Mouse (Mus musculus) spleen, postnatal 14 days (tissue): ENCODE measurements around the gene Ndel1.
"Not testable (repeated sequence)": the region's sequence is repeated elsewhere in the genome, so short reads cannot be mapped to it uniquely, and the experiment has no call there.

Source experiments
- DNase-seq, 2 experiments: peaks; one replicate each; pipeline ENCODE4 v3.0.0; 2021 to 2022; ENCODE audit warnings: low spot score in 2 of 2

Ndel1 gene

DNA sequence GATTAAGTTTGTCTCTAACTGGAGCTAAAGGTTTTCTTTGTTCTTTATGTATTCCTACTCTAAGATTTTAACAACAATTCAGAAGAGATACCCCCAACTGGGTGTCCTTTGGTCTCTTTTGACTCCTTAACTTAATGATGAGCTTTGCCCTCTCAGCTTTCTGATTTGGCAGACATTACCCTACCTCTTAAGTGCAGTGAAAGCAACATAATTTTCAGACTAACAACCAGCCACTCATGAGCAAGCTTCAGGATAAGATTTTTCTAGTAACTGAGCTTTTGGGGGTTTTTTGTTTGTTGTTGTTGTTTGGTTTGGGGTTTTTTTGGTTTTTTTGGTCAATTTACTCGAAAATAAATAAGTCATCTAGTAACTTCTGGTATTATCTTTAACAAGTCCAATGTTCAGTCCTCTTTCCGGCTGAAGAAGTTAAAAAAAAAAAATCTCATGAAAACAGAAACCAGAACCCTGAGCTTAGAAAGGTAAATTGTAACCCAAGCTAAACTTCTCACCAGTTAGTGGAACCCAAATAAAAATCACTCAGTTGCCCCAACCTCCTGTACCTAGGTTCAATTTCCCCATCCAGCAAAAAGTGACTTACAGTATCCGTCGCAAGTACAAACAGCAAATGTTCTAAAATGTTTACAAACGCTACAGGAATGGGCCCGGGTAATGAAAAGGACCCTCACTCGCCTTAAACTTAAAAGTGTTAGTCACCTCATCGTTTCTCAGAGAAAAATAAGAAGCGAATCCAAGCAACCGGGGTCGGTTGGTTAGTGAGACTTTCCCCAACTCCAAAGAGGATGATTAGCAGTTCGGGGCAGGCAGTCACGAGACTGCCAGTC, 19.8 kb downstream of the Ndel1 start:
- no peak for DNase-seq

DNA sequence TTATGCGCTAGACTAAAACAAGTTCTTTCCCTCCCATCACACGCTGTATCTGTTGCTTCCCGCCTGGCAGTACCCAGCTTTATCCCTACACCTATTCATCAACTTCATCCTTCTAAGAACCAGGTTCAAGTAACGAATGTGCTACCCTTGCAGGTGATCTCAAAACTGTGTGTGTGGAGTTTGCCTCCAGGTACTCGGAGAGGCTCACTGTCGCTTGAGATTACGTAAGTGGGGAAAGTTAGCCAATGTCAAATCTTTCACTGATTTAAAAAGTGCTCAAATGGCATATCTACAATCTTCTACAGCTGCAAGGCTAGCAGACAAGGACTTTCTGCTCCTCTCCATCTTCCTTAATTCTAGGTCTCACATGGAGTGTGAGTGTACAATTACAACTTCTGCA, 20.8 kb downstream of the Ndel1 start:
- no peak for DNase-seq

DNA sequence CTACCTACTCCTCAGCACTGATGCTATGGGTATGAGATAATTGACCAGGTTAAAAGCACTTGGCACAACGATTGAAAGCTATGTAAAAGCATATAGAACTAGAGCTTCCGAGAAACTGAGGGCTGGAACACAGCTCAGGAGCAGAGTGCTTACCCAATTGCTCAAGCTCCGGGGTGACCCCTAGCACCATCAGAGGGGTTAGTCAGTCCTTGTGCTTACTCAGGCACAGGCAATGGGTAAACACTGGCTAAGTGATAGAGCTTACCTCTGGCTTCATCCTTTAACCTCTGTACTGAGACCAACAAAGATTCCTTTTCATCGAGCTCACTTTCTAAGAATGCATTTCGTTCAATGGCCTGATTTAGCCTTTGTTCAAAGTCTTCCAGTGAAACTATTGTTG, 32.1 kb downstream of the Ndel1 start:
- no peak for DNase-seq

DNA sequence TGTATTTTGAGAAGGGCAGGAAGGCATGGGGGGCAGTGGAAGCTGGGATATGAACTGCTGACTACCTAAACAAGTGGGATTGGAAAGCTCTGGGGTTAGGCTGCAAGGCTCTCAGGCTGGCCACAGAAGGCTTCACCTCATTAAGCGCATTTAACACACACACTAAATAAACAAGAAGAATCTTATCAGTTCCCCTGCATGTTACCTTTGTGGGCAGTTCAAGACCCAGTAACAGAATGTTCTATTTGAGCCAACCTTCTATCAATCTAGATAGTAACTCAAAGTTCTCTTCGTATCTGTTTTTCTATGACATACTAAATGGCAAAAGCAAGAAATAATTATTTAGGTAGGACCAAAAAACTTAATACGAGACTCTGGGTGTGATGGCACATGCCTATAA, 36.6 kb downstream of the Ndel1 start:
- no peak for DNase-seq

DNA sequence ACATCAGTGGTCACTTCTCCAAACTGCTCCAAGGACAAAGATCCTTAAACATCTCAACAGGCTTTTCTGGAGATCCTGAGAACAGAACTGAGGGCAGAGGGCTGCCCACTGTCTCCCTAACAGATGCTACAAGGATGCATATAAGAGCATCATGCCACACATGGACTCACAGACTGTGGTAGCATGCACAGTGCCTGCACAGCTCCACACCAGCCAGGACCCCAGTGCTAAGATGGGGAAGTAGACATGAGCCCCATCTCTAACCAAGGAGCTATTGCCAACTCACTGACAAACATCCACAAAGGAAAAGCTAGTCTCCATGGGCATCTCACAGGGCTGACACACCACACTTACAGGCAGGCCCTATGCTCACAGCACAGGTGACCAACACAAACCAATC, 38.1 kb downstream of the Ndel1 start:
- DNase-seq, result no peak

DNA sequence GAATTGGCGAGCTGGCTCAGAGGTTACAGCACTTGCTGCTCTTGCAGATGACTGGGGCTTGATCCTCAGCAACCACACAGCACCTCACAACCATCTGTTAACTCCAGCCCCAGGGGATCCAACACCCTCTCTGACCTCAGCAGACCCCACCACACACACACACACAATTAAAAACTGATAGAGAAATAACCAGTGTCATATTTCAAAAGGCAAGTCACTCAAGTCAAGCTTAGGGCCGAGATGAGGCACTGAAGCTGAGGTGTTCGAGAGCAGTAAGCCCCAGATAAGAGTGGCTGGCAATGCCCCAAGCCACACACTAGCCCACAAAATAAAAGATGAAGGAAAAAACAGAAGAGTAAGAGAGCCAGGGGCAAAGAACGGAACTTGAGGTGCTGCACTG, 38.9 kb downstream of the Ndel1 start:
- DNase-seq, result no peak

DNA sequence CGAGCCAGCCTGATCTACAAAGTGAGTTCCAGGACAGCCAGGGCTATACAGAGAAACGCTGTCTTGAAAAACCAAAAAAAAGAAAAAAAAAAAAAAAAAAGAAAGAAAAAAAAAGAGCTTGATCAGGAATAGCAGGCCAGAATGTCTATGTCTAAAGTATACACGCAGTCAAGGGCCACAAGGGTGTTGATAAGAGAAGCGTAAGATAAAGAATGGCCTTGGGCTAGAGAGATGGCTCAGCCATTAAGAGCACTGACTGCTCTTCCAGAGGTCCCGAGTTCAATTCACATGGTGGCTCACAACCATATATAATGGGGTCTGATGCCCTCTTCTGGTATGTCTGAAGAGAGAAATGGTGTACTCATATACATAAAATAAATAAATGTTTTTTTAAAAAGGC, 40.1 kb downstream of the Ndel1 start:
- not testable (repeated sequence) for DNase-seq

DNA sequence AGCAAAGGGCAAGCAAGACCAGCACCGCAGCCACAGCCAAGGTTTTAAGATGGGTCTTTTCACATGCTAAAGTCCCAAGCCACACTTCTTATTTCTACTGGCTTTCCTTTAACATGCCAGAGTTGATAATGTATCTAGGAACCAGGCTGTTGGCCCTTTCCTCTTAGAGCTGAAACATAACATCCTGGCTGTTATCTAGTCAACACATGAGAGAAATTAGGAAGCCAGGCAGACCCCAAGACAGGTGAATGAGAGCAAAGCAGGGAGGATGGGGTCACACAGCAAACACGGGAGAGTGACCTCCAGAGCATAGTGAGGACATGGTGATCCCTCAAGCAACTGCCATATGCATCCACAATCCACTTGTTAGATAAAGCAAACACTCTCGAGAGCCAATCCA, 44.9 kb downstream of the Ndel1 start:
- DNase-seq, result no peak

DNA sequence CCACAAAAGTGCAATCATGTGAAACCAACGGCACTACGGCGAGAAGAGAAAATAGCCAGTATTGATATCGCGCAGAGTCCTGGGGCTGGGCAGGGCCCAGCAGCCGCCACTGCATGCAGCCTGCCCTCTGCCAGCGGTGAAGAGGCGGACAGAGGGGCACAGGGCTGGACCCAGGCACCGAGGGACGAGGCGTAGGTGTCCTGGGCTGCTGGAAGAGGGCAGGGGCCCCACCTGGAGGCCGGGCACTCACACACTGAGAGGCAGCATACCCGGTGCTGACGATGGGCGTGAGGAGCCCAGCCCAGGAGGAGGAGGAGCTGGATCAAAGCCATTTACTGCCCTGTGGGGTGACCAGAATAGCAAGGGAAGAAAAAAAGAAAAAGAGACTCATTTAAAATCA, 49.3 kb downstream of the Ndel1 start:
- no peak for DNase-seq

DNA sequence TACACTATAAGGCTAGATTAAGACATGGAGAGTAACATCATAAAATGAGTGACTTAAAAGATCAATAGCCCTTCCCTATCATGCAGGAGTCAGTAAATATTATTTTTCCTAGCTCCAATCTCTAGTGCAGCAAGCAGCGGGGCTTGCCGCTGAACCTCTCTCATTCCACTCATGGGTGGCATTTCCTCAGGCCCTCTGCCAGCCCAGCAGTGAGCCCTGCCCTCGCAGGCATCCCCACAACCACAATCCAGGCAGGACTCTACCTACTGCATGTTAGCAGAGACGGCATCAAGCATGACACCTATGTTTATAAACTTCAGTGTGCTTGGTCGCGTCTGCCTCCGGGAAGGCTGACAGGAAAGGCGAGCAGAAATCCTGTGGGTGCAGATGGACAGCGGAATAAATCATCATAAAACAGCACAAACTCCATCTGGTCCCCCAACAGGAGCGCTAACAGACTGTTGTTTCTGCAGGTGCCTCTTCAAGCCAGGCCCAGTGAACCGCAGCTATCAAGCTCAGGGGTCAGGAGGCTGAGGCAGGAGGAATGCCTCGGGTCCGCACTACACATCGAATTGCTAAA, 52.3 kb downstream of the Ndel1 start:
- no peak for DNase-seq

DNA sequence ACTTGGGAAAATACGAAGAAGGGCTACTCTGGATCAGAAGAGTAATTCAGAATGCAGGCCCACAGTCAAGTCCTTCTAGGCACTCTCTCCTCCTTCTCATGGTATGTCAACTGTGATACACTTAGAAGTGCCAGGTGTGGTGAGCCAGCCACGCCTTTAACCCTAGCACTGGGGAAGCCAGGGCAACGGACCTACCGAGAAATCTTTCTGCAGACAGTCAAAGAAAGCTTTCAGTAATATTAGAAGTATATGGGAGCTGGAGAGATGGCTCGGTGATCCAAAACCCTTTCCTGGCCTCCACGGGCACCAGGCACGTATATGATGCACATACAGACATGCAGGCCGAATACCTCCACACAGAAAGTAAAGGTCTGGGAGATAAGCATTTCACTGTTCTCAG, 53.2 kb downstream of the Ndel1 start:
- no peak for DNase-seq

DNA sequence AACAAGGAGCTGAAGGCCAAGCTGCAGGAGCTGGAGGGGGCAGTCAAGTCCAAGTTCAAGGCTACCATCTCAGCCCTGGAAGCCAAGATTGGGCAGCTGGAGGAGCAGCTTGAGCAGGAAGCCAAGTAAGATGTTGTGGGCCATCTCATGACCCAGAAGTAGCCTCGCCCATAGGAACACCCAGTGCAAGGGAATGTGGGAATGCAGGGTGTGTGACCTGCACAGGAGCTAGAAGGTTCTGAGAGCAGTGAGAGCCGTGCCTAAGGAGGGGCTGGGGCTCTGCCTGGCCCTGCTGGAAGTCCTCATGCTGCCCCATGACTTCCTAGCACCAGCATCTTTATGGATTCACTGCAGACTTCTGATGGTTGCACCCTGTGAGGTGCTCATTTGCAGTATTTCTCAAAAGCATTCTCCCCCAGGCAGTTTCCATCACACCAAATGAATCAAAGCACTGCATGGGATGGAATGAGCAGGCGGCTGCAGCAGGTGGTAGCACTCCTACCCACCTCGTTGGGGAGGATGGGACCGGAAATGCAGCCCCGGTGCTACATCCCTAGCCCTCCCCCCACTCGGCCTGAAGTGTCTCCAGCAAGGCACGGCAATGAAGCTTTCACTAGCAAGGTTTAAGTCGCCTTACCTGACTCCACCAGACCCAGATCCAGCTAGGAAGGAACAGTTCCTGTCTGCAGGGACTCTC, 59.6 kb downstream of the Ndel1 start:
- DNase-seq, result no peak

DNA sequence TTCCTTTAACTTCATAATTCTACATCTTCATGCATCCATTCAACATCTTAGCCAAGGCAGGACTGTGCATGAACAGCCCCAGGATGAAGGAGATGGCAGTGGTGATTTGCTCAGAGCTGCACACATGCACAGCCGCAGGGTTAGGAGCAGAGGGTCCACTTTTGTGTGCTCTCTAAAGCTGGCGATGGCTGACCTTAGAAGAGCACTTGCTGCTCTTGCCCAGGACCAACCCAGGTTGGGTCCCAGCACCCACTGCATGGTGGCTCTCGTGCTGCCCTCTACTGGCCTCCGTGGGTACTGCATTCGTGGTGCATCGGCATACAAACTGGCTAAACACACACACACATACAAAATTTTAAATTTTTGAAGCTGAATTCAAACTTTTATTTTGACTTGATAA, 63.9 kb downstream of the Ndel1 start:
- peak; percentile 51 to 68 for DNase-seq

DNA sequence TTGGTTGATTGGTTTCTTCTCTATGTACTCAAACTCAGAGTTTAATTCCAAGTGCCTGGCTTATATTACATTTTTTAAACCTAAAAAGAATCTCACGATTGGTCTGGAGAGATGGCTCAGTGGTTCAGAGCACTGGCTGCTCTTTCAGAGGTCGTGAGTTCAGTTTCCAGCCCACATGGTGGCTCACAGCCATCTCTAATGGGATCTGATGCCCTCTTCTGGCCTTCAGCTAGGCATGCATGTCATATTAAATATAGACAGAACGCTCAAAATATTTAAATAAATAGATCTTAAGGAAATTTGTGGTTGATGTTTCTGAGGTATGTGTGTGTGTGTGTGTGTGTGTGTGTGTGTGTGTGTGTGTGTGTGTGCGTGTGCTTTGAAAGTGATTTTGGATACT, 66.5 kb downstream of the Ndel1 start:
- DNase-seq, result no peak

DNA sequence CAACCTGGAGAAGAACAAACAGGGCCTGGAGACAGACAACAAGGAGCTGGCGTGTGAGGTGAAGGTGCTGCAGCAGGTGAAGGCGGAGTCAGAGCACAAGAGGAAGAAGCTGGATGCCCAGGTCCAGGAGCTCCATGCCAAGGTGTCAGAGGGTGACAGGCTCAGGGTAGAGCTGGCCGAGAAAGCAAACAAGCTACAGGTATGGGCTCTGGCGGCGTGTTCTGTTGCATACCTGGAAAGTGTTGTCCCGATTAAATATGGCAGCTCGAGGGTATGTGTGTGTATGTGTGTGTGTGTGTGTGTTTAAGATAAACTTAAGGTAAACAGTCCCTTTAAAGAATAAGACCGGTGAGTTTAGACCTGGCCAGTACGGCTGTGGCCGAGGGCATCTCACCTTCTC, 73.4 kb downstream of the Ndel1 start:
- no peak for DNase-seq

DNA sequence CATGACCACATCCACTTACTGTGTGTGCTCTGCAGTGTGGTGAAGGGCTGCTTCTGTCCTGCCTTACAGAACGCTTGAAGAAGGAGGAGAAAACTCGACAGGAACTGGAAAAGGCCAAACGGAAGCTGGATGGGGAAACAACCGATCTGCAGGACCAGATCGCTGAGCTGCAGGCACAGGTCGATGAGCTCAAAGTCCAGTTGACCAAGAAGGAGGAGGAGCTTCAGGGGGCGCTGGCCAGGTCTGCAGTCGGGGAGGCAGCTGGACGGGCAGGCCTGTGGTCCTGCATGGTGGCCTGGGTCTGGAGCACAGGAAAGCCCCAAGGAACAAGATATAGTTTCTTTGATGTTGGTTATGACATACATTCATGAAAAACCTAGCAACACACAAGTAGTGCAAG, 79.9 kb downstream of the Ndel1 start:
- no peak for DNase-seq

DNA sequence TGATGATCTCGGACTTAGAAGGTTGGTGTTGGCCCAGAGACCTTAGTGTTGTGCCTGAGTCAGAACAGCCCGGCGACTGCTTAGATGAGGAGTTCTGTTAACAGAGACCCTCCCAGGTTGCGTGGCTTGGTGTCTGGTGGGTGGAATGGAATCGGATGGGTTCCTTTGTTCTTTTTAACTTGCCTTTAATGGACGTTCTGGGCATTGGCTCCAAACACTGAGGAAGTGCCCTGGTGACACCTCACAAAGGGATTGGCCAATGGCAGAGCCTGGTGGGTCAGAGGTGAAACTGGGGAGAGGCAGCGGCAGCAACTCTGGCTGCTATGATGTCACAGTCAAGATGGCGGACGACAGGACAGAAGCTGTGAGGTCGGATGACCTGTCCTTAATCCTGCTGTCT, 80.9 kb downstream of the Ndel1 start:
- no peak for DNase-seq

DNA sequence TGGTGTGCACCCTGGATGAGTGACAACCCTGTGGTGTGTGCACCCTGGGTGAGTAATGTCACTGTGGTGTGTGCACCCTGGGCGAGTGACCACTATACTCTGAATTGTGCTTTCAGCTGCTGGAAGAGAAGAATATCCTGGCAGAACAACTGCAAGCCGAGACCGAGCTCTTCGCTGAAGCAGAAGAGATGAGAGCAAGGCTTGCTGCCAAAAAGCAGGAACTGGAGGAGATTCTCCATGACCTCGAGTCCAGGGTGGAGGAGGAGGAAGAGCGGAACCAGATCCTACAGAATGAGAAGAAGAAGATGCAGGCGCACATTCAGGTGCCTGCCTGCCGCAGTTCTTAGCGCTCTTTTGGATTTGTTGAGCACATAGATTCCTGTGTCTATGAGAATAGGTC, 84.4 kb downstream of the Ndel1 start:
- DNase-seq, result no peak

DNA sequence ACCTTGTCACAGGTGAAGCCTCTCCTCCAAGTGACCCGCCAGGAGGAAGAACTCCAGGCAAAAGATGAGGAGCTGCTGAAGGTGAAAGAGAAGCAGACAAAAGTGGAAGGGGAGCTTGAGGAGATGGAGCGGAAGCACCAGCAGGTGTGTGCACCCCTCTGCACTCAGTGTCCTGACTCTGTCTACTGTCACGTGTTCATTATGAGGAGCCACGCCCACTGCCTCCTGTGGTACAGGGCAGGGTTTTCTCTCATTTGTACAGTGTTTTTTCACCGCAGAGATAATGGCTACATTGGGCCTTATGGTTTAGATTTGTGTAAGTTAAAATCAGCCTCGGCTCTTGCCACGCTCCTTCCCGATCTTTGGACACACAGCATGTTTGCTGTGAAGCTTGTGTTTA, 85.8 kb downstream of the Ndel1 start:
- no peak for DNase-seq

DNA sequence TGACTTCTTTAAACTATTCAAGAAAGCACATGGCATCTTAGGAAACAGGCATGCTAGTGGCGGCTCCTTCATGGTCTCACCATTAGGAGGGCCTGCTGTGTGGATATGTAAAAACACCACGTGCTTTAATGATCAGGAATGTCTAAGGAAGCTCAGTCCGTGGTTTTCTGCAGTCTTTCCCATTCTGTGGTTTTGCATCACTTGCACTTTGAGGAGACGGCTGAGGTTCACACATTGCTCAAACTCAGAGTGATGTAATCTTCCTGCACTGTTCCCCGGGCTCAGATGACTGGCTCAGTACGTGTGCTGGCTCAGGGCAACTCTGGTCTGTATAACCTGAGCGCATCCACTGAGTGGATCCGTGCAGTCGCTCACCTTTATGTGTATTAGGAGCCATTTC, 89.3 kb downstream of the Ndel1 start:
- DNase-seq, result no peak

DNA sequence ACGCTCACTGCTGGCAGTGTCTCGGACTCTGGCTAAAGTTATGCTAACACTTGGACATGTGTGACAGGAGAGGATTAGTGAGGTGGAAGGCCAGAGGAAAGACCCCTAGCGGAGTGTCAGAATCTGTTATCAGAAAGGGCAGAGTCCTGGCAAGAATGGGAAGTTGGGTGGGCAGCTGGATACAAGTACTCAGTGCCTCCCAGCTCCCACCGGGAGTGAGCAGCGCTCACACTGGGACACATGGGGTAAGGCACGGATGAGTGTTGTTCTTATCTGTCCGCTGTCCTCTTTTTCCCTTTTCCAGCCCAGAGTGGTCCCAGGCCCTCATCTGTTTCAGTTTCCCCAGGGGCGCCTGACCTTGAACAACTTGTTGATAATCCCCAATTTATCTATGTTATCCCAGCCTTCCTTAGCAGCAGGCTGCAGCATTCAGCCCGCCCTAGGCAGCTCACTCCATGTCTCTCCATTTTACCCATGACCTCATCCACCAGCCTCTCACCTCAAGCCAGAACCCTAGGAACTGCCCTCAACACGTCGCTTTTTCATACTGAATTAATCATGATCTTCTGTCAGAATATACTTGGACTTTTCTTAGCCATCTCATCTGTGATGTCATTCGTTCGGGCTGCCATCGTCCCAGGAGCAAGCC, 91.1 kb downstream of the Ndel1 start:
- no peak for DNase-seq

DNA sequence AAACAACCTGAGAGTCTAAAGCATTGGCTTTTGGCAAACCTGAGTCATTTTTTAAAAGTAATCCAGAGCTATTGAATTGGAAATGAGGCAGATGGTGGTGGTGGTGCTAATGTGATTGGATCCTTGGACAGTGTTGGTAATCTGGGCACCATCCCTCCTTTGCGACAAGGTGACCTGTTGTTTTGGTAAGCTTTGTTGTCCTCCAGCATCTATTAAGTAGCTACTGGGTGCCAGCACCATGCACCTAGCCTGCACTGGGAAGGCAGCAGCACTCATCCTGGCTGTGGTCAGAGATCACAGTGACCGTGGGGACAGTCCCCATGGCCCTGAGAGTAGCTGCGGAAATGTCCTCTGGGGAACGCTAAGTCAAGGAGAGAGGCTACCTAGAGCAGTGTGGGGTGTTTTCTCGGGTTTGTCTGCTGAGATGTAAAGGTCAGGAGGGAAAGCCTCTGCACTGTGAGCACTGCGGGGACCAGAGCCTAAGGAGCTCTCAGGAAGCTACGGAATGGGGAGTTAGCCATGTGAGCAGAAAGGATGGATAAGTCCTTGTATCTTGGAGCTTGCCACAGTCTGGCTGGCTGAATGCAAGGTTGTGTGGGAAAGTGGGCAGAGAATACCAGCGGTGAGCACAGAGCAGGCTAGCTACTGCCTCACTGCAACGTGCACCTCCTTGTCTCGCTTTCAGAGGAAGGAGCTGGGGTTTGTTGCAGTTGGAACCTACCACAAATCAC, 91.8 kb downstream of the Ndel1 start:
- no peak for DNase-seq
